Mouse (Mus musculus): ENCODE measurements at regions not wholly inside any gene's neighbourhood (a gene's known extent, or its start where the extent isn't known, plus 50 kb on each side); places are given as distances from the start of the nearest gene placed in this dataset.
A peak's percentile ranks its signal among the peaks of the same experiment; 100 is the strongest.
"Not testable (repeated sequence)": the region's sequence is repeated elsewhere in the genome, so short reads cannot be mapped to it uniquely, and the experiment has no call there.

DNA sequence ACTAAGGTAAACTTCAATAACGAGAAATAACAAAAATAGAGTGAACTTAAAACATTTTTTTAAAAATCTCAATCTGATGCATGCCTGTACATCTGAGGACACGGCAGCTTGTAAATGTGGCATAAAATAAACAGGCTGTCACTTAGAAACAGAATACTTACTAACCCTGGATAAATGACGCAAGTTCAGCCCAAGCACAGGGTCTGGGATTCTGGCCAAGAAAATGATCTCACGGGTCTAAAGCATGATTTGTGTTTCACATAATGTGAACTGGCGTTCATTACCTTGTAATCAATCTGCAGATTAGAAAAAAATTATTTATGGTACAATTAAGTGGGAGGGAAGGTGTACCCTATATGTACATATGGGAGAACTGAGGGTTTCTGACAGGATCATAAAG, 512.1 kb upstream of the Vrk2 start:
- DNase-seq (ENCODE audit: low spot score in 2 of 2), result no peak

GRCm38 (mm10) chr11:27102906-27103305, 509.1 kb upstream of the Vrk2 start:
- DNase-seq (ENCODE audit: low spot score in 2 of 2), result no peak

GRCm38 (mm10) chr11:27102045-27102444, 508.2 kb upstream of the Vrk2 start:
- DNase-seq (ENCODE audit: low spot score in 2 of 2), result no peak

- no peak for DNase-seq (ENCODE audit: low spot score in 2 of 2)
Observed at GRCm38 (mm10) chr11:27096615-27097014, 502.8 kb upstream of the Vrk2 start.

DNA sequence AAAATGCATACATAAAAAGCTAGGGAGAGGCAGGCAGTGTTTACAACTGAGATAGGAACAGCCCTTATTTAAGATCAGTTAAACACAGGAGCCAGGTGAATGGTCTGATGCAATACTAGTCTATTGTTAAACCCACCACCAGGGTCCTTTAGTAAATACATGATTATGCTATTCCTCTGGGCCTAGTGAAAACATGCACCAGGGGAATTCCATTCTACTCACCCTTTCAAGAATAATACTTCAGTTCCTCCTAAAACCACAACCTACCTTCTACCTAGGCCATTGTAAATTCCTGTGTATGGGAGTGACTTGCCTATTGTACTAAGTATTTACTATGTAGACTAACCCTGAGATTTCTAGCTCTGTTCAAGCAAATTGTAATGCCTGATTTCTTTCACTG, 501.7 kb upstream of the Vrk2 start:
- DNase-seq (ENCODE audit: low spot score in 2 of 2), result not testable (repeated sequence)

- DNase-seq (ENCODE audit: low spot score in 2 of 2), result no peak
Observed at GRCm38 (mm10) chr11:27086516-27086915, 492.7 kb upstream of the Vrk2 start.

DNA sequence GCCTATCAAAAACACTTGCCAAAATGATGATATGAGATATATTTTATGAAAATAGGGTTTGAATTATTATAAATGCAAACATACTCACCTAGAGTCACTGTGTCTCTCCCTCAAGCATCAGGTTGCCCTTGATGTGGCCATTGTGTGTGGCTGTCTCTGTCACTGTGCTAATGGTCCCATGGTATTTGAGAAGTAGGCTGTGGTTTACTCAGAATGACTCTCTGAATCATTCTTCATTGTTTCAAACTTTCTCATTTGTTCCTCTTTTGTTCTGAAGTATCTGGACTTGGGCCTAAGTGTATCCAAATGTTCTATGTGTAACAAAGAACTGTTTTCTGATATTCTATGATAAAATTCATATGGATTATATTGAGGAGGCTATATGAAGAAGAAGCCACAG, 487.4 kb upstream of the Vrk2 start:
- DNase-seq (ENCODE audit: low spot score in 2 of 2), result no peak

GRCm38 (mm10) chr11:27070381-27070780, 476.6 kb upstream of the Vrk2 start:
- no peak for DNase-seq (ENCODE audit: low spot score in 2 of 2)

DNA sequence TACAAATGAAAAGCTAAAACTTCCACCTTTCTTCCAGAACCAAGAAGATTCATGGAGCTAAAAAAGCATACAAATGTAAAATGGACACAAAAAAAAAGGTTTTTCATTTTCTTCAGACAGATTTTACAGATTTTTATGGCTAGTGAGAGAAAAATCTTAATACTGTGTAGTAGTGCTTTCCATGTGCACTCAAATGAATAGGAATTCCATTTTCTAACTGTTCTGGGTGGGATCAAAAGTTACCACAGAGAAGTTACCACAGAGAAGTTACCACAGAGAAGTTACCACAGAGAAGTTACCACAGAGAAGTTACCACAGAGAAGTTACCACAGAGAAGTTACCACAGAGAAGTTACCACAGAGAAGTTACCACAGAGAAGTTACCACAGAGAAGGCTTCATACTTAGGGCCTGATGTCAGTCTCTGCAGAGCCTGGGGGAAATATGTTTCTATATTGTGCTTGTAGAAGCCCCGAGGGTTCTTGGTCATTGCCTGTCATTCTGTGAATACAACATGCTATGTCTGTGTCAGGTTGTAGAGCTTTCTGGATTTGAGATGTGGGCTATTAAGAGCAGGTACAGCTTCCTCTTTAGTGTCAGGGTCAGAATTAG, 433.5 kb upstream of the Vrk2 start:
- DNase-seq (ENCODE audit: low spot score in 2 of 2), result no peak

- no peak for DNase-seq (ENCODE audit: low spot score in 2 of 2)
Observed at GRCm38 (mm10) chr11:27025500-27025899, 431.7 kb upstream of the Vrk2 start.

DNA sequence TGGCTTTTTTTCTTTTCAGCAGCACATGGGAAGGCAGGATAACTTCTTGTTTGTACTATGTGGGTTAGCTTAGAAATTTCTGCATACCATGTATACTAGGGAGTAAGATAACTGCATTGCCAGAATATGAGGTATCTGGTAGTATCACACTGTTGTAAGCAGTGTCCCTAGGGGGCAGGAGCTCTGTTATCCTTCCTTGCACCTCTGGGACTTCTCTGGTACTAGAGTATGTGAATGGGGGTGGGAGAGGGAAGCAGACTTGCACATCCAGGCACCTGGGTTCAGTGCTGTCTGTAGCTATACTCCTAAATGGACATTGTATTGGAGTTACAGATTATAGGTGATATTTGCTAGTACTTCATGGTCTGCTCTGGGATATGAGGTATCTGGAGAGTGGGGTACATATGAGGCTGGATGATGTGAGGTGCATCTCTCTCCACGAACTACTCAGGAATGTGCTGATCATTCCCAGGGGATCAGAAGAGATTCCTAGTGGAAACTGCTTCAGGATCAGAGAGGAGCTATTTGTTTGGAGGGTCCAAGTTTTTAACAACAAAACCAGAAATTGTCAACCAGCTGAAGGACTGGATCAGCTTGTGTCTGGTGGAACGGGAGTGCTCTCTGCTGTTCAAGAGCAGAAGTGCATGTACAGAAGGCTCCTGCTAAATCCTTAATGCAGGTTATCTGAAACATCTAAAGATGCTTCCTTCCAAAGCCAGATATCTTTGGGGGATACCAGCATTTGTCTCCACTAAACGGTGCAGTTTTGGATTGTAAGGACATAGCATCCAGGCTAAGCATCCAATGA, 402.7 kb upstream of the Vrk2 start:
- no peak for DNase-seq (ENCODE audit: low spot score in 2 of 2)

DNA sequence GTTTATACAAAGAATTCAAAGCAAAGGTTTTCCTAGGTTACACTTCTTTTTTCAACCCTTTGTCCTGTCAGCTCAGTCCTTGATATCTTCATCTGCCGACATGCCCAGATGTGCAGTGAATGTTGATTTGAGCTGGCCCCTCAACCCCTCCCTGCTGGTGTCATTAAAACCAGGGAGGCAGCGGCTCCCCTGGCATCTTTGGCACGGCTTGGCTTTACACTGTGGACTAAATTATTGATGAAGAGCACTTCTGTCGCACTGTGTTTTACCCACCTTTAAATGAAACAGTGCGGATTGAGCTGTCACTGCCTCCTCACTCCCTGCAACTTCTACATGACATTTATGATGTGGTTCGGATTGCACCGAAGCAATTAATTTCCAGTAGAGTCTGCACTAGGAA, 387.4 kb upstream of the Vrk2 start:
- no peak for DNase-seq (ENCODE audit: low spot score in 2 of 2)

DNA sequence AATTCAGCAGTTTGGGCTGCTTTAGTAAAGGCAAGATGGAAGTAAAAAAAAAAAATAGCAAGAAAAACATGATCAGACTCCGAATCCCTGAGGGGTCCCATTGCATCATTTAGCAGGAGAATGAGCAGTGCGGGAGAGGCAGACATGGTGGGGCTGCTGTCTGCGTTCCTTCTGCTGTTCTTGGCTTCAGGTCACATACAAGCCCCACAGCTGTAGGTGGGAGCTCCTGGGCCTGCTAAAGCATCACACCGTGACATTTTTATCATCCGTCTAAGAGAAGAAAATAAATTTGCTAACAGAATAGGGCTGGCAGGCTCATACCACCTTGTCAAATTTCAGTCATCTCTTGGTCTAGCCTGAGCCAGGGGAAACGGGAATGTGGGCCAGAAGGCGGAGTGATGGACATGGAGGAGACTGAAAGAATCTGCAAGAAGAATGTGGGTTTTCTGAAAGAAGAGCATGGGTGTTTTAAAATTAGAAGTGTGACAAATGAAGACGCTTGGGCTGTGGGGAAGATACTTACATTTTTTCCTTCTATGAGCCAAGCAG, 378.8 kb upstream of the Vrk2 start:
- DNase-seq (ENCODE audit: low spot score in 2 of 2), result no peak

GRCm38 (mm10) chr11:26971161-26971560, 377.4 kb upstream of the Vrk2 start:
- no peak for DNase-seq (ENCODE audit: low spot score in 2 of 2)

GRCm38 (mm10) chr11:26967427-26967826, 373.6 kb upstream of the Vrk2 start:
- no peak for DNase-seq (ENCODE audit: low spot score in 2 of 2)

DNA sequence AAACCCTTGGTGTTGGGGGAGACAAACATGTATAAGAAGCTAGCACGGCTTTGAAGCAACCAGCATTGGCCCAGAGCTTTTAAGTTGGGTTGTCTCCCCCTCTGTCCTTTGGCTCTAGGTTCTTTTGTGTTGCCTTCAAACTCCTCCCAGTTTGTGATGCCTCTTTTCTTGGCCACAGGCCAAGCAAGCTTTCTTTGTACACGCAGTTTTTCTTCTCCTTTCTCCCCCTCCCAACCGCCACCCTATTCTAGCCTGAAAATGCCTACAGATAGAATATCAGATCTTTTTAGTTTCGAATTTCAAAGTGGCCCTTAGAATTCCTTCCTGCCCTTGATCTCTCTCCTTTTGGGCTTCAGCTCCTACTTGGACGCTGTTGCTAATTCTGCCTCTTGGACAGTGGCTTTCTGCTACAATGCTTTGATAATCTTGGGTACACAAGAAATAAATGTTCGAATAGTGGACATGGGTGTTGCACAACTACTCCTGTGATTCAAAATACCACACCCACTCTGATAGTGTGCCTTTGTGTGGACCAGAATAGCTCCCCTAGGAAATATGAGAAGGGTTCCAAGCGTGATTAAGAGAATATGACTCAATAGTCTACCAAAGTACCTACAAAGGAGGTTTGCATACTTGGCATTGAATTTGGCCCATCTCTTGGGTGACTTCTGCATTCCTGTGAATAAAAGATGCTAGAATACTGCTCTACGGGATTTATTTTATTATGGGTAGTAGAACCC, 369.3 kb upstream of the Vrk2 start:
- DNase-seq (ENCODE audit: low spot score in 2 of 2), result no peak

DNA sequence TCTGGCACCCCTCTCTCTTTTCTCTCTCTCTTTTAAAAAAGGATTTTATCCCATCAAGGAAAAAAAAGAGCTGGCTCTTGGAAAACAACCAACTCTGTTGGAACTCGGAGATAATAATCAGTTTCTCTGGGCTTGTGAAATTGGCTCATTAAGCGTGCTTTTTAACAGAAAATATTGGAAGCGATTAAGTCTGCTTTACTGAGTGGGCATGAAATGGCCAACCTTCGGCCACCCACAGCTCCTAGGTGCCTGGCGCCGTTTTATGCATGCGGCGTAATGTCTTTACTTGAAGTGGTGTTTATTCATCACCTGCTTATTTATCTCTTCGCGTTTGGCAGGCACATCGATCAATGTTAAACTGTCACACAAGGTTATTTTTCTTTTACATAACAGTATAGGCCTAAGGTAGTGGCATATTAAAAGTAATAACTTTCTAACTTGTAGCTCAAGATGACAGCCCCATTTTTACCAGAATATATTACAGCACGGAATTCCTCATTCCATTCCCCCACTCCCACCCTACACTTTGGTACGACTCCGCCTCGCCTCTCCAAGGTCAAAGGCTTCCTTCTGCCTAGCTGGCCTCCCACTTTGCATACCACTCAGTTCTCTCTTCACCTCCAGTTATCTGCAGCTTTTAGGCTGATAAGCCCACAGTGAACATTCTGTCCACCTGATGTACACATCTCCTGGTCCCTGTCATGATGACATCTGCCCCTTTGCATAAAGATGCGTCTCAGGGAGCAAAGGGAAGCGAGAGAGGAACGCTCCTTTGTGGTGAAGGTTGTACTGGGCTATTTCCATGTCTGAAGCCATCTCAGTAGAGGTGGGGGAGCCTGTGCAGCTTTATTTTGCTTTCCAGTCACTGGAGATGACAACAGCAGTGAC, 368.5 kb upstream of the Vrk2 start:
- no peak for DNase-seq (ENCODE audit: low spot score in 2 of 2)

DNA sequence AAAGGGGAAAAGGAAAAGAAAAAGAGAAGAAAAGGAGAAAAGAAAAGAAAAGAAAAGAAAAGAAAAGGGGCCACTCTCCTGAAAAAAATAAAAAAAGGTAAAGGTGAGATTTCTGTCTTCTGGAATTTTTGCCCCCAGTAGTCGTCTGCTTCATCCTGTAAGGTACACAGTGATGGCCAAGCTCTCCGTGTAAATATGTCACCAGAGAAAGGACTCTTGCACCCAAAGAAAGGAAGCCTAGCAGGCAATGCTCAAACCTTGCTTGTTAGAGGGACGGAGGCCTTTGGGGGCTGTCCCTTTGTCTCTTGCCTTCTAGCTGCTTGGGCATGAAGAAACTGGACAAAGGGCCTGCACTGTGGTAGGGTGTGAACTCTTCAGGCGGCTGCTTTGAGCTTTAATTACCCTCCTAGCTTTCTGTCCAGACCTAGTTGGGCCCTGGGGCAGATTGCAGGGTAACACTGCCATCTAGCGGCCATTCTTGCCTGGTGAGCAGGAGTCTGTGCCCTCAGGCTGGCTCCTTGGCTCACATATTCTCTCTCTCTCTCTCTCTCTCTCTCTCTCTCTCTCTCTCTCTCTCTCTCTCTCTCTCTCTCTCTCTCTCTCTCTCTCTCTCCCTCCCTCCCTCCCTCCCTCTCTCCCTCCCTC, 367.7 kb upstream of the Vrk2 start:
- peak; percentile 66 to 88 for DNase-seq (ENCODE audit: low spot score in 2 of 2)

- no peak for DNase-seq (ENCODE audit: low spot score in 2 of 2)
Observed at GRCm38 (mm10) chr11:26956153-26956552, 362.4 kb upstream of the Vrk2 start.

- DNase-seq (ENCODE audit: low spot score in 2 of 2), result no peak
Observed at GRCm38 (mm10) chr11:26931766-26932165, 338.0 kb upstream of the Vrk2 start.

GRCm38 (mm10) chr11:26907099-26907498, 313.3 kb upstream of the Vrk2 start:
- DNase-seq (ENCODE audit: low spot score in 2 of 2), result no peak
